Mouse (Mus musculus) layer of hippocampus, adult 18-20 months (tissue): ENCODE results near the gene Krtap5-2. TPM values are rescaled to one million over a fixed set of nuclear protein-coding genes. Genes with fewer than 3 reads are reported as not detected.
"Not testable (repeated sequence)": the region's sequence is repeated elsewhere in the genome, so short reads cannot be mapped to it uniquely, and the experiment has no call there.

Source experiments
- DNase-seq, 2 experiments: peaks; one replicate each; pipeline ENCODE4 v3.0.0; 2022; ENCODE audit warnings: low spot score in 2 of 2
- total RNA-seq, 2 experiments: library from RNA; stranded (reverse); gene quantifications; 2 replicates each; pipeline ENCODE4 v1.2.3; 2021

The Krtap5-2 gene
- total RNA-seq, 2 experiments from 2014 or later = not detected

DNA sequence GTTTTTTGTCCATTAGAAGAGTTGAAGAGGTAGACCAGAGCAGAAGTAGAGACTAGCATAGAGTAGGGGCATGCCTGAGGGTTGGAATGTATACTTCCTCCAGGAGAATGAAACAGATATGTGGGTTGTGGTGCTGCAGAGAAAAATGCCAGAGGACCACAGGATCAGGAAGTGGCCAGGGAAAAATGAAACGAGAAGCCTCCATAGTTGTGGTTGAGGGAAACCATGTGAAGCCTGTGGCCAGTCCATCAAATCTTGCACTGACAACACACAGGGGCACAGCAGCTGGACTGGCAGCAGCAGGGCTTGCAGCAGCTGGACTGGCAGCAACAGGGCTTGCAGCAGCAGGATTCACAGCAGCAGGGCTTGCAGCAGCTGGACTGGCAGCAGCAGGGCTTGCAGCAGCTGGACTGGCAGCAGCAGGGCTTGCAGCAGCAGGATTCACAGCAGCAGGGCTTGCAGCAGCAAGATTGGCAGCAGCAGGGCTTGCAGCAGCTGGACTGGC lies 32.2 kb downstream of the Krtap5-2 start:
- DNase-seq = not testable (repeated sequence)

DNA sequence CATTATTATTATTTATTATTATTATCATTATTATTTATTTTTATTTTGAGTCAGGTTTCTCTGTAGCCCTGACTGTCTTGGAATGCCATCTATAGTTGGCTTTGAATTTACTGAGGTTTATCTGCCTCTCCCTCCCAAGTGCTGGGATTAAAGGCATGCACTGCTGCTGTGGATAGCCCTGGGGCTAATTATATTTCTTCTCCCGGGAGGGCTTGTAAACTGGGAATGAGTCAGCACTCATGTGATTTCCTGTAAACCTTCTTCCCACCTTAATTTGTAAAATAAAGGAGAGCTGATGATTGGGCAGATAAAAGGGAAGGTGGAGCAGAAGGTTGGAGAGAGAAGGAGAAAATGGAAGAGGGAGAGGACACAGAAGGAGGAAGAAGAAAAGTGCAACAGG lies 35.1 kb downstream of the Krtap5-2 start:
- DNase-seq = no peak

DNA sequence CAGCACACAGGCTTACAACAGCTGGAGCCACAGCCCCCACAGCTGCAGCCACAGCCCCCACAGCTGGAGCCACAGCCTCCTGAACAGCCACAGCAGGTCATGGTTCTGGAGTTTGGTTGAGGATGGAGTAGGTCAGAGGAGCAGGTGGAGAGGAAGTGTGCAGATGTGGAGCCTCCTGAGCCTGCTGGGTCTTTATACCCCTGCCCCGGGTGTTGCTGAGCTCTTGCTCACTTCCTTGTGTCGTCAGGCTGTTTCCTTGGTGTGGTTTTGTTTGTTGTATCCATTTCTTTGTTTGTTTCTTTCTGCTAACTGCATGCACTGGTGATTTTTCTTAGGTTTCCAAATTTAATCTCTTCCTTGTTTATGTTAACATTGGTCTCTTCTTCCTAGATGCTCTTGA lies 39.9 kb downstream of the Krtap5-2 start, which contains the start of gene Gm39115:
TSS of gene Gm39115 (minus strand) at position 101 of the 400 bp plus-strand sequence.
- not testable (repeated sequence) for DNase-seq

- peak; percentile 7 to 10 for DNase-seq
Observed at GRCm38 (mm10) chr7:142134206-142134995, 41.4 kb downstream of the Krtap5-2 start.

DNA sequence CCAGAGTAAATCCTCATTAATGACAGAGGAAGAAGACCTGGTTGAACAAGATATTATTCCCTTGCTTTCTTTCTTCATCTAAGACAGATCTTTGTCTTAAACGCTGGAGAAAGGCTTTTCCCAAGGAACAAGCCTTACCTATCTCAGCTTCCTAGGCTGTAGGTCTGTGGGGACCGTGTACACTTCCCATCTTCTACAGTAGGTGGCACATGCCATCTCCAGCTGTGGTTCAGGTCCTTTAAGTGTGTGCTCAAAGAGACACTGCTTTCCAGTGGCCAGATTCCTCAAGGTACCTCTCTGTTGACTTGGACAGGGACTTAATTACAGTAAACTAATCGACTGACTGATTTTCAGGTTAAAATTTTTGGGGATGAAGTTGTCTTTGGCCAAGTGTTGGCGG lies 47.0 kb downstream of the Krtap5-2 start:
- DNase-seq = no peak

Other genes with a start within 250 kb of the Krtap5-2 start
- 100 to 1,000 TPM; 166 to 180 TPM for gene Brsk2, start 226.3 kb downstream of the Krtap5-2 start, total RNA-seq
- gene Mob2, start 114.9 kb downstream of the Krtap5-2 start, total RNA-seq = 10 to 100 TPM; 29.0 to 32.0 TPM
- 100 to 1,000 TPM; 130 to 133 TPM for gene Dusp8, start 80.2 kb downstream of the Krtap5-2 start, total RNA-seq
- gene Gm45618, start 55.3 kb downstream of the Krtap5-2 start, total RNA-seq = not detected
- gene Gm39115, start 40.0 kb downstream of the Krtap5-2 start, total RNA-seq = not detected
- gene Gm45337, start 31.4 kb downstream of the Krtap5-2 start, total RNA-seq = not detected
- not detected for gene Gm29735, start 18.9 kb downstream of the Krtap5-2 start, total RNA-seq
- not detected for gene Gm4553, start 10.3 kb downstream of the Krtap5-2 start, total RNA-seq
- not detected for gene Gm10153, start 14.4 kb upstream of the Krtap5-2 start, total RNA-seq
- gene Krtap5-3, start 25.4 kb upstream of the Krtap5-2 start, total RNA-seq = not detected
- not detected for gene Gm7579, start 35.9 kb upstream of the Krtap5-2 start, total RNA-seq
- gene Krtap5-5, start 54.0 kb upstream of the Krtap5-2 start, total RNA-seq = not detected
- not detected for gene Gm40460, start 65.1 kb upstream of the Krtap5-2 start, total RNA-seq
- gene Gm2431, start 82.3 kb upstream of the Krtap5-2 start, total RNA-seq = not detected
- gene Gm4559, start 98.4 kb upstream of the Krtap5-2 start, total RNA-seq = not detected
- not detected for gene Krtap5-1, start 121.1 kb upstream of the Krtap5-2 start, total RNA-seq
- gene Krtap5-4, start 127.5 kb upstream of the Krtap5-2 start, total RNA-seq = not detected
- 10 to 100 TPM; 36.8 to 37.1 TPM for gene Ifitm10, start 197.7 kb upstream of the Krtap5-2 start, total RNA-seq
- 1 to 10 TPM in 1 of 2 experiments, under 1 TPM in 1; 0.94 to 6.7 TPM for gene Gm49369, start 206.7 kb upstream of the Krtap5-2 start, total RNA-seq
- gene Ctsd, start 212.0 kb upstream of the Krtap5-2 start, total RNA-seq = 100 to 1,000 TPM; 303 to 349 TPM